Comparison of ENCODE assay signal across 10 mouse cellular contexts in genomic region chr1:59321880-59322836, GRCm38 (mm10).
A peak's percentile ranks its signal among the peaks of the same experiment; 100 is the strongest.
DNase-seq lines count a peak whose midpoint lies in the region; ATAC-seq and TF ChIP-seq lines count a peak whose summit lies in the region.
"Had no signal": no experiment of that assay in that cellular context is flagged by ENCODE, and none has a peak within 500 bp of the region (broad histone marks: within the 10 kb centered on the region; RNA-seq: fewer than 3 reads in every experiment).

No protein-coding gene starts in this region.

- H3K9me3 ChIP-seq in hindbrain, embryonic 10.5 days: 0 out of 2 replicates have a peak, but pooled peaks cover 5% of the 10 kb centered on the region
- H3K9me3 ChIP-seq in hindbrain, embryonic 16.5 days (ENCODE audit: control insufficient read depth, low read length): no peaks in the 10 kb centered on the region
- no peaks in the 10 kb centered on the region for H3K9me3 ChIP-seq in kidney, embryonic 14.5 days (ENCODE audit: control insufficient read depth, low read length)
- H3K9me3 ChIP-seq in liver, postnatal 0 days (ENCODE audit: low read length): no peaks in the 10 kb centered on the region
- H3K9me3 ChIP-seq in midbrain, embryonic 16.5 days (replicated peaks; ENCODE audit: control insufficient read depth, low read length, poor library complexity, severe bottlenecking): no peaks in the 10 kb centered on the region
- H3K9me3 ChIP-seq in midbrain, embryonic 15.5 days: no peaks in the 10 kb centered on the region

- intact Hi-C loops in left cerebral cortex, postnatal 4 days (cut with DNase I): no loop called here

- ATAC-seq in hindbrain, embryonic 16.5 days: no peak; the same call in 1 of the 2 replicates
- peak; percentile 63 for ATAC-seq in kidney, embryonic 14.5 days (ENCODE audit: low FRiP score, low TSS enrichment)
- peak; percentile 82 for ATAC-seq in liver, postnatal 0 days
- ATAC-seq in midbrain, embryonic 16.5 days: no peak
- ATAC-seq in midbrain, embryonic 15.5 days (replicated peaks): no peak
- ATAC-seq: CD4-positive, CD25-positive, alpha-beta regulatory T cell, adult 4 months had no signal

- TF ChIP-seq EP300 in liver, postnatal 0 days (IDR thresholded peaks at IDR 0.05; ENCODE audit: low read depth): no peak

- H3K4me1 ChIP-seq in hindbrain, embryonic 10.5 days (replicated peaks): peaks cover 52% of the 10 kb centered on the region
- peaks cover 3% of the 10 kb centered on the region; the same call in 1 of the 2 replicates for H3K4me1 ChIP-seq in hindbrain, embryonic 16.5 days (ENCODE audit: control insufficient read depth, insufficient read depth, low read depth, low read length)
- H3K4me1 ChIP-seq in kidney, embryonic 14.5 days (ENCODE audit: control insufficient read depth, insufficient read depth, low read length): peaks cover 35% of the 10 kb centered on the region
- H3K4me1 ChIP-seq in liver, postnatal 0 days (ENCODE audit: insufficient read depth): peaks cover 20% of the 10 kb centered on the region
- H3K4me1 ChIP-seq in midbrain, embryonic 16.5 days (ENCODE audit: control insufficient read depth, insufficient read depth, low read length): peaks cover 2% of the 10 kb centered on the region; the same call in 1 of the 2 replicates
- H3K4me1 ChIP-seq in midbrain, embryonic 15.5 days: peaks cover 6% of the 10 kb centered on the region

- H3K27ac ChIP-seq in hindbrain, embryonic 10.5 days: peak overlapping the region; percentile 70
- H3K27ac ChIP-seq in hindbrain, embryonic 16.5 days (ENCODE audit: low read depth, low read length): no peak overlapping the region; the same call in 1 of the 2 replicates
- H3K27ac ChIP-seq in kidney, embryonic 14.5 days (ENCODE audit: low read depth, low read length): peak overlapping the region; percentile 88
- H3K27ac ChIP-seq in liver, postnatal 0 days (ENCODE audit: low read depth): peak overlapping the region; percentile 81
- H3K27ac ChIP-seq in midbrain, embryonic 16.5 days (ENCODE audit: low read length): no peak overlapping the region
- H3K27ac ChIP-seq in midbrain, embryonic 15.5 days: no peak overlapping the region

- no peak overlapping the region for H3K4me3 ChIP-seq in hindbrain, embryonic 10.5 days
- no peak overlapping the region for H3K4me3 ChIP-seq in hindbrain, embryonic 16.5 days (ENCODE audit: low read length)
- no peak overlapping the region for H3K4me3 ChIP-seq in kidney, embryonic 14.5 days (ENCODE audit: low read length)
- H3K4me3 ChIP-seq in liver, postnatal 0 days (ENCODE audit: low read depth, low read length): no peak overlapping the region
- H3K4me3 ChIP-seq in midbrain, embryonic 16.5 days (ENCODE audit: low read depth, low read length): no peak overlapping the region
- H3K4me3 ChIP-seq in midbrain, embryonic 15.5 days: no peak overlapping the region

- no peak overlapping the region for H3K4me2 ChIP-seq in hindbrain, embryonic 16.5 days (ENCODE audit: low read length)
- no peak overlapping the region for H3K4me2 ChIP-seq in kidney, embryonic 14.5 days (replicated peaks; ENCODE audit: low read depth, low read length)
- peak overlapping the region; percentile 44 for H3K4me2 ChIP-seq in liver, postnatal 0 days (ENCODE audit: low read depth, low read length)
- H3K4me2 ChIP-seq in midbrain, embryonic 16.5 days (ENCODE audit: low read length): no peak overlapping the region
- no peak overlapping the region for H3K4me2 ChIP-seq in midbrain, embryonic 15.5 days

- peaks cover 30% of the 10 kb centered on the region for H3K27me3 ChIP-seq in hindbrain, embryonic 10.5 days (ENCODE audit: insufficient read depth, poor library complexity, severe bottlenecking)
- no peaks in the 10 kb centered on the region for H3K27me3 ChIP-seq in hindbrain, embryonic 16.5 days (replicated peaks; ENCODE audit: control insufficient read depth, insufficient read depth, low read length)
- no peaks in the 10 kb centered on the region for H3K27me3 ChIP-seq in kidney, embryonic 14.5 days (ENCODE audit: control insufficient read depth, insufficient read depth, low read length)
- H3K27me3 ChIP-seq in liver, postnatal 0 days (ENCODE audit: insufficient read depth, low read length): no peaks in the 10 kb centered on the region
- no peaks in the 10 kb centered on the region for H3K27me3 ChIP-seq in midbrain, embryonic 16.5 days (ENCODE audit: control insufficient read depth, insufficient read depth, low read depth, low read length)
- 0 out of 2 replicates have a peak, but pooled peaks cover 7% of the 10 kb centered on the region for H3K27me3 ChIP-seq in midbrain, embryonic 15.5 days (replicated peaks)

- H3K9ac ChIP-seq in hindbrain, embryonic 16.5 days (ENCODE audit: low read depth, low read length): no peak overlapping the region
- 0 out of 2 replicates have a peak overlapping the region, but pooled peaks have one; percentile 5 for H3K9ac ChIP-seq in kidney, embryonic 14.5 days (ENCODE audit: low read depth, low read length)
- H3K9ac ChIP-seq in liver, postnatal 0 days (replicated peaks): no peak overlapping the region
- no peak overlapping the region for H3K9ac ChIP-seq in midbrain, embryonic 16.5 days (ENCODE audit: low read depth, low read length)
- no peak overlapping the region for H3K9ac ChIP-seq in midbrain, embryonic 15.5 days

- no peak for TF ChIP-seq CTCF in liver, postnatal 0 days (IDR thresholded peaks at IDR 0.05; ENCODE audit: low read depth)

- no peaks in the 10 kb centered on the region for H3K36me3 ChIP-seq in hindbrain, embryonic 10.5 days
- no peaks in the 10 kb centered on the region for H3K36me3 ChIP-seq in hindbrain, embryonic 16.5 days (ENCODE audit: control insufficient read depth, insufficient read depth, low read length)
- H3K36me3 ChIP-seq in kidney, embryonic 14.5 days (ENCODE audit: control insufficient read depth, insufficient read depth, low read length): no peaks in the 10 kb centered on the region
- H3K36me3 ChIP-seq in liver, postnatal 0 days (replicated peaks; ENCODE audit: insufficient read depth, low read length): no peaks in the 10 kb centered on the region
- no peaks in the 10 kb centered on the region for H3K36me3 ChIP-seq in midbrain, embryonic 16.5 days (ENCODE audit: control insufficient read depth, insufficient read depth, low read length)
- H3K36me3 ChIP-seq in midbrain, embryonic 15.5 days (replicated peaks): no peaks in the 10 kb centered on the region

- peak; percentile 39 for DNase-seq in hindbrain, embryonic 10.5 days (ENCODE audit: low spot score)
- peak; percentile 46 for DNase-seq in embryo, embryonic 9.5 days (ENCODE audit: extremely low spot score)
- peak; percentile 26 for DNase-seq in liver, postnatal 0 days
- DNase-seq in left cerebral cortex, postnatal 4 days: no peak
- DNase-seq: thymus, postnatal 25 days had no signal

- 54% methylated on average over 9 of the region's 9 CpGs for WGBS in hindbrain, embryonic 10.5 days
- WGBS in hindbrain, embryonic 16.5 days: 53% methylated on average over 9 of the region's 9 CpGs
- 26% methylated on average over 9 of the region's 9 CpGs for WGBS in kidney, embryonic 14.5 days
- WGBS in liver, postnatal 0 days (ENCODE audit: insufficient replicate concordance): 51% methylated on average over 9 of the region's 9 CpGs
- WGBS in midbrain, embryonic 16.5 days: 64% methylated on average over 9 of the region's 9 CpGs
- 64% methylated on average over 9 of the region's 9 CpGs for WGBS in midbrain, embryonic 15.5 days

Comparison
In these comparisons a context has a peak if more than half of its experiments do, and no peak if none do; other contexts are left out.
1. H3K27ac ChIP-seq: peak in hindbrain, embryonic 10.5 days (single experiment), kidney, embryonic 14.5 days (single experiment) and liver, postnatal 0 days (single experiment); none in hindbrain, embryonic 16.5 days (single experiment), midbrain, embryonic 16.5 days (single experiment) and midbrain, embryonic 15.5 days (single experiment).
2. ATAC-seq: peak in kidney, embryonic 14.5 days (single experiment) and liver, postnatal 0 days (single experiment); none in hindbrain, embryonic 16.5 days (single experiment), midbrain, embryonic 16.5 days (single experiment) and midbrain, embryonic 15.5 days (single experiment).